Mouse (Mus musculus) brain, embryonic 18.5 days (tissue): ENCODE results near the gene Adamts9.

Source experiments
- DNase-seq: peaks from one replicate; pipeline ENCODE4 v3.0.0-alpha.2; 2012; ENCODE audit warnings: low read depth, low spot score

Adamts9 gene

GRCm38 (mm10) chr6:92924536-92924935, 18.8 kb downstream of the Adamts9 start:
- no peak for DNase-seq

- no peak for DNase-seq
Observed at GRCm38 (mm10) chr6:92921843-92922242, 21.4 kb downstream of the Adamts9 start.

- DNase-seq = no peak
Observed at GRCm38 (mm10) chr6:92920938-92921689, 22.2 kb downstream of the Adamts9 start.

GRCm38 (mm10) chr6:92910611-92911010, 32.7 kb downstream of the Adamts9 start:
- no peak for DNase-seq

- DNase-seq = no peak
Observed at GRCm38 (mm10) chr6:92909361-92909760, 33.9 kb downstream of the Adamts9 start.

- DNase-seq = no peak
Observed at GRCm38 (mm10) chr6:92905922-92906321, 37.4 kb downstream of the Adamts9 start.

GRCm38 (mm10) chr6:92904491-92904890, 38.8 kb downstream of the Adamts9 start:
- no peak for DNase-seq

GRCm38 (mm10) chr6:92904037-92904436, 39.3 kb downstream of the Adamts9 start:
- no peak for DNase-seq

- DNase-seq = no peak
Observed at GRCm38 (mm10) chr6:92891535-92891934, 51.8 kb downstream of the Adamts9 start.

- no peak for DNase-seq
Observed at GRCm38 (mm10) chr6:92883131-92883900, 60.0 kb downstream of the Adamts9 start.

GRCm38 (mm10) chr6:92882446-92882845, 60.8 kb downstream of the Adamts9 start:
- DNase-seq = no peak

- DNase-seq = no peak
Observed at GRCm38 (mm10) chr6:92879700-92880265, 63.5 kb downstream of the Adamts9 start.

GRCm38 (mm10) chr6:92878771-92879170, 64.5 kb downstream of the Adamts9 start:
- DNase-seq = no peak

- no peak for DNase-seq
Observed at GRCm38 (mm10) chr6:92877236-92877635, 66.1 kb downstream of the Adamts9 start.

GRCm38 (mm10) chr6:92876121-92876520, 67.2 kb downstream of the Adamts9 start:
- no peak for DNase-seq

- DNase-seq = no peak
Observed at GRCm38 (mm10) chr6:92875340-92875739, 68.0 kb downstream of the Adamts9 start.

GRCm38 (mm10) chr6:92874854-92875253, 68.4 kb downstream of the Adamts9 start:
- no peak for DNase-seq

GRCm38 (mm10) chr6:92872766-92873165, 70.5 kb downstream of the Adamts9 start:
- no peak for DNase-seq

- DNase-seq = no peak
Observed at GRCm38 (mm10) chr6:92871813-92872212, 71.5 kb downstream of the Adamts9 start.

GRCm38 (mm10) chr6:92869582-92870219, 73.6 kb downstream of the Adamts9 start:
- DNase-seq = no peak

GRCm38 (mm10) chr6:92869089-92869581, 74.2 kb downstream of the Adamts9 start, which contains the start of gene Gm15737:
TSS of gene Gm15737 (plus strand) at chr6:92869357.
- DNase-seq = no peak

GRCm38 (mm10) chr6:92862599-92862998, 80.7 kb downstream of the Adamts9 start:
- DNase-seq = no peak
